Mouse (Mus musculus) heart, adult 2 months (tissue): ENCODE measurements around the gene Gpr142. TPM values are rescaled to one million over a fixed set of nuclear protein-coding genes. Genes with fewer than 3 reads are reported as not detected.

ENCODE experiments used
- DNase-seq, 2 experiments: peaks; one replicate each; pipeline ENCODE4 v3.0.0; 2021
- H3K27ac ChIP-seq: fragments of 200-600 bp; 2 replicates; pipeline ENCODE4 v1.8.1; 2022
- H3K27me3 ChIP-seq: fragments of 200-500 bp; 2 replicates; pipeline ENCODE4 v1.6.1; 2012; ENCODE audit warnings: mild to moderate bottlenecking, low read length, inconsistent platforms, mixed read lengths; ENCODE audit not compliant: control insufficient read depth, insufficient read depth
- H3K36me3 ChIP-seq: fragments of 200-500 bp; 2 replicates; pipeline ENCODE4 v1.6.1; 2012; ENCODE audit warnings: low read length, inconsistent platforms; ENCODE audit not compliant: control insufficient read depth, insufficient read depth
- H3K4me1 ChIP-seq: fragments of 200-500 bp; 2 replicates; pipeline ENCODE4 v1.6.1; 2011; ENCODE audit warnings: low read length; ENCODE audit not compliant: control insufficient read depth, insufficient read depth
- H3K4me3 ChIP-seq: fragments of 200-600 bp; 2 replicates; pipeline ENCODE4 v1.8.1; 2022
- H3K79me2 ChIP-seq: fragments of 200-500 bp; replicated peaks from 2 replicates; pipeline ENCODE4 v1.6.1; 2012; ENCODE audit warnings: mild to moderate bottlenecking, inconsistent platforms, low read length, moderate library complexity, mixed read lengths; ENCODE audit not compliant: control insufficient read depth, insufficient read depth
- H3K9ac ChIP-seq: fragments of 200-500 bp; 2 replicates; pipeline ENCODE4 v1.6.1; 2012; ENCODE audit warnings: low read depth, mild to moderate bottlenecking, control low read depth, inconsistent platforms, low read length, mixed read lengths
- CTCF ChIP-seq: fragments of 200-600 bp; IDR thresholded peaks from 2 replicates; pipeline ENCODE4 v1.8.1; 2022; ENCODE audit warnings: antibody characterized with exemption, mild to moderate bottlenecking, moderate library complexity
- EP300 ChIP-seq: fragments of 200-500 bp; IDR thresholded peaks from 2 replicates; pipeline ENCODE4 v1.6.1; 2011; ENCODE audit warnings: low read depth, low read length, control low read depth; ENCODE audit not compliant: insufficient read depth
- POLR2A ChIP-seq: fragments of 200-500 bp; IDR thresholded peaks from 2 replicates; pipeline ENCODE4 v1.6.1; 2011; ENCODE audit warnings: mild to moderate bottlenecking, low read depth, low read length, control low read depth; ENCODE audit not compliant: insufficient read depth
- WGBS: fragments of 180-500 bp; shearing (Covaris S2); methylation state at CpG from one replicate; pipeline ENCODE4 v1.1.7; 2018; 5-methylcytosine and 5-hydroxymethylcytosine counted together
- intact Hi-C: fragments of 180-260 bp; cut with DNase I; formaldehyde crosslinking; loops from one replicate; pipeline ENCODE4 v1.15.1; 2025
- polyA plus RNA-seq: library from polyadenylated mRNA; depleted of rRNA; stranded (reverse); fragments of >200 nt; gene quantifications from 2 replicates; pipeline ENCODE4 v1.2.3, GENCODE M21; 2012
- total RNA-seq, 2 experiments: library from RNA; stranded (reverse); gene quantifications; 2 replicates each; pipeline ENCODE4 v1.2.3; 2021

The Gpr142 gene
- total and polyA plus RNA-seq, 3 experiments, result not detected

GRCm38 (mm10) chr11:114843818-114844463 is 45.2 kb downstream of the Gpr142 start:
- Histone ChIP-seq H3K27me3 (no peaks in the 10 kb centered on the region), H3K27ac (peak overlapping the region; percentile 33; the same call in 1 of the 2 replicates), H3K36me3 (no peaks in the 10 kb centered on the region), H3K9ac (peak overlapping the region; percentile 36; the same call in 1 of the 2 replicates), H3K79me2 (no peaks in the 10 kb centered on the region), H3K4me1 (peaks cover 2% of the 10 kb centered on the region; the same call in 1 of the 2 replicates), H3K4me3 (no peak overlapping the region)
- peak in 1 of 2 experiments; percentile 62 for DNase-seq
- TF ChIP-seq EP300 (0 out of 2 replicates have a peak, but pooled peaks have one; percentile 31), POLR2A (0 out of 2 replicates have a peak, but pooled peaks have one; percentile 16), CTCF (no peak)
- intact Hi-C loops, result loop anchor here (2.0 kb wide), 1 partner anchor 17 kb away; no protein-coding TSS in a partner anchor
- WGBS, result 26% methylated on average over 8 of the region's 8 CpGs

- WGBS, result 84% methylated on average over 7 of the region's 7 CpGs
- Histone ChIP-seq H3K36me3 (no peaks in the 10 kb centered on the region), H3K27ac (no peak overlapping the region; the same call in 1 of the 2 replicates), H3K4me1 (peaks cover 2% of the 10 kb centered on the region; the same call in 1 of the 2 replicates), H3K27me3 (no peaks in the 10 kb centered on the region), H3K79me2 (no peaks in the 10 kb centered on the region), H3K4me3 (no peak overlapping the region), H3K9ac (no peak overlapping the region)
- no peak for TF ChIP-seq EP300
- TF ChIP-seq CTCF, result no peak
- TF ChIP-seq POLR2A, result no peak
- intact Hi-C loops, result loop anchor here (2.0 kb wide), 1 partner anchor 18 kb away; no protein-coding TSS in a partner anchor
- no peak for DNase-seq
Measured at GRCm38 (mm10) chr11:114844464-114845220, 45.9 kb downstream of the Gpr142 start.

GRCm38 (mm10) chr11:114846336-114846735 is 47.6 kb downstream of the Gpr142 start:
- Histone ChIP-seq H3K27me3 (no peaks in the 10 kb centered on the region), H3K79me2 (no peaks in the 10 kb centered on the region), H3K36me3 (no peaks in the 10 kb centered on the region), H3K9ac (no peak overlapping the region), H3K27ac (no peak overlapping the region), H3K4me3 (no peak overlapping the region), H3K4me1 (peaks cover 2% of the 10 kb centered on the region; the same call in 1 of the 2 replicates)
- no peak for DNase-seq
- 67% methylated on average over 4 of the region's 4 CpGs for WGBS
- intact Hi-C loops, result no loop called here
- TF ChIP-seq POLR2A, result no peak
- no peak for TF ChIP-seq CTCF
- TF ChIP-seq EP300, result no peak

- Histone ChIP-seq H3K27ac (no peak overlapping the region), H3K36me3 (no peaks in the 10 kb centered on the region), H3K4me3 (no peak overlapping the region), H3K79me2 (no peaks in the 10 kb centered on the region), H3K9ac (no peak overlapping the region), H3K27me3 (no peaks in the 10 kb centered on the region), H3K4me1 (peaks cover 2% of the 10 kb centered on the region; the same call in 1 of the 2 replicates)
- intact Hi-C loops, result no loop called here
- TF ChIP-seq POLR2A (no peak), CTCF (no peak), EP300 (no peak)
- 91% methylated on average over 5 of the region's 5 CpGs for whole genome bisulfite sequencing
- no peak for DNase-seq
Measured at GRCm38 (mm10) chr11:114847008-114847407, 48.3 kb downstream of the Gpr142 start.

- 46% methylated on average over 2 of the region's 2 CpGs for WGBS
- H3K4me3 ChIP-seq, result no peak overlapping the region
- no peak overlapping the region for H3K27ac ChIP-seq
- intact Hi-C loops, result no loop called here
- H3K27me3 ChIP-seq, result no peaks in the 10 kb centered on the region
- TF ChIP-seq EP300 (no peak), POLR2A (no peak), CTCF (no peak)
- H3K79me2 ChIP-seq, result no peaks in the 10 kb centered on the region
- H3K9ac ChIP-seq, result no peak overlapping the region
- no peaks in the 10 kb centered on the region; the same call in 1 of the 2 replicates for H3K4me1 ChIP-seq
- no peak for DNase-seq
- H3K36me3 ChIP-seq, result no peaks in the 10 kb centered on the region
Measured at GRCm38 (mm10) chr11:114849572-114849971, 50.8 kb downstream of the Gpr142 start.
